Mouse (Mus musculus): ENCODE results near the gene Kctd6.

Gene Kctd6

GRCm38 (mm10) chr14:8213803-8214224 lies at the start of gene Kctd6:
Gene Kctd6, plus strand, starts transcription at chr14:8214140.
- DNase-seq (ENCODE audit: low spot score in 2 of 2) = peak; percentile 95 to 99

- no peak for DNase-seq (ENCODE audit: low spot score in 2 of 2)
These were observed 49.5 kb upstream of the Kctd6 start for GRCm38 (mm10) chr14:8164463-8164862.

- DNase-seq (ENCODE audit: low spot score in 2 of 2) = peak; percentile 98 to 99
These were observed 41.2 kb upstream of the Kctd6 start, which contains the start of gene Pdhb for GRCm38 (mm10) chr14:8172507-8173410. Gene Pdhb, minus strand, starts transcription at chr14:8173025.

DNA sequence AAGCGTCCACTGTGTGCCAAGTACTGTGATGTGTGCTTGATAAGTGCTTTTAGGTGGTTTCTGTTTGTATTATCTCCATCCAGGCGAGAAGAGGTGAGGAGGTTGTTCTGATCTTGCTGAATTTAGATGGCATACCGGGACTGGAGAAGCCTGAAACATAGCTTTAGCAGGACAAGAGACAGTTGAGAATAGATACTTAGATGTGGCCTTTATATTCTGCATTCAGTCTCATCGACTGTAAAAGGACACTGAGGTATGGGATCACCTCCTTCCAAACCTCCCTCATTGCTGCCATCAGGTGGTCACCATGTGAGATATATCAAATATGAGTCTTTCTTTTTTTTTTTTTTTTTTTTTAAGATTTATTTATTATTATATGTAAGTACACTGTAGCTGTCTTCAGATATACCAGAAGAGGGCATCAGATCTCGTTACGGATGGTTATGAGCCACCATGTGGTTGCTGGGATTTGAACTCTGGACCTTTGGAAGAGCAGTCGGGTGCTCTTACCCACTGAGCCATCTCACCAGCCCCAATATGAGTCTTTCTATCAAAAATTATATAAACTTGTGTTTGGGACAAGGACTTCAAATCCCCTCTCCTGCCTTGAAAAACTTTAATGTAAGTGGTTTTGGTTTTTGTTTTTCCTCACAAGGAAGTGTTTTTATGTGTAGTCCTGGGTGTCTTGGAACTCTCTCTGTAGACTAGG lies 40.2 kb upstream of the Kctd6 start:
- DNase-seq (ENCODE audit: low spot score in 2 of 2) = peak; percentile 7 to 36

DNA sequence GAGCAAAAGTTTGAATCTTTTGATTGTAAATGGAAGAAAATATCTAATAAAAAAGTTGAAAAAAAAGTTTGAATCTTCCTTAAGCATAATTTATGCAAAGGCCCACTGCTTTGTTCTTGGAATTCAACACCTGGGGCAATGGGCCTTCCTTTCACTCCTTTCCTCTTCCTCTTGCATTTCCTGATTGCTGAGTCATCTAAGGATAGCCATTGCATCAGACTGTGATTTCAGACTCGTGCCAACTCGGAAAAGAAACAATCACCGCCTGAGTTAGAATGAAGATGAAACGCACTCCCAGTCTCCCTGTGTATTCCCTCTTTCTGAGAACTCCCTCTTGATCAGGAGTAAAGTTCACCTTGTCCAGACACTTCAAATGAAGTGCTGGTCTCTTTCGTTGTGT lies 39.3 kb upstream of the Kctd6 start:
- DNase-seq (ENCODE audit: low spot score in 2 of 2) = no peak

DNA sequence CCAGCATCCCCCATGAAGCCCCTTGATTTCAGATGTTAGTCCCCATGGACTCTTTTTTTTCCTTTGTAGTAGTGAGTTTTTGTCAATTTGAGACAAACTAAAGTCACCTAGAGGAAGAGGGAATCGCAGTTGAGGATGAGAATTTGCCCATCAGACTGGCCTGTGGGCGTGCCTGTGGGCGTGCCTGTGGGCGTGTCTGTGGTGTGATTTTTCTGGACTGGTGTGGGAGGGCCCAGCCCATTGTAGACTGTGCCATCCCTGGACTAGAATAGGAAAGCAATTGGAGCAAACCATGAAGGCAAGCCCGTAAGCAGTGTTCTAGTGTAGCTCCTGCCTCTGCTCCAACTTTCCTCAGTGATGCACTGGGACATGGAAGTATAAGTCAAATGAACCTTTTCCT lies 37.7 kb upstream of the Kctd6 start:
- DNase-seq (ENCODE audit: low spot score in 2 of 2) = no peak

DNA sequence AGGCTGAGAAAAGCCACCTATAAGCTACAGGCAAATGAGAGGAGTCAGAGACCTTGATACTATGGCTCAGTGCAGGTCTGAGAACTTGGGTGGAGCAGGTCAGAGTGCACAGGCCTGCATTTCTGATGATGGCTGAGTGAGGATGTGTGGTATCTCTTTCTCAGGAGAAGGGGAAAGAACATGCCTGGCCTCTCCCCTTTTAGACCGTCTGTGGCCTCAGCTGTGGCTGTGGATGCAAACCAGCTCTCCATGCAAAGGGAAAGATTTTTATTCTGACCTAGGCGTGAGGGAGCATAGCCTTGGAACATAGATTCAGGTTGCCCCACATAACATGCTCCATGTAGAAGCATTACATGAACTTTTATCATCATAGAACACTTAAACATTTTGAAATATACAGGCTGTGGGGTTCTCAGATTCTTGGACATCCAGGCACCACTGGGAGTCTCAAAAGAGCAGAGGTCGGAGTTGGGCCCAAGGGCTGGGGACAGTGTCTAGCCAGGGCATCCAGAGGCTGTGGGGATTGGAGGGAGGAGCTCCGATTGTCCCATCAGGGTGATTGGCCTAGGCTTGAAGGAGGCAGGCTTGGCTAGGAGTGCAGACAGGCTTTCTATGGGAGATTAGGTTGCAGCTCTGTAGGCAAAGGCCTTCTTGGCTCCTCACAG lies 33.4 kb upstream of the Kctd6 start:
- no peak for DNase-seq (ENCODE audit: low spot score in 2 of 2)

- DNase-seq (ENCODE audit: low spot score in 2 of 2) = peak in 1 of 2 experiments; percentile 12
These were observed 30.6 kb upstream of the Kctd6 start for GRCm38 (mm10) chr14:8183330-8183729.

- DNase-seq (ENCODE audit: low spot score in 2 of 2) = no peak
These were observed 27.5 kb upstream of the Kctd6 start for GRCm38 (mm10) chr14:8186278-8187045.

DNA sequence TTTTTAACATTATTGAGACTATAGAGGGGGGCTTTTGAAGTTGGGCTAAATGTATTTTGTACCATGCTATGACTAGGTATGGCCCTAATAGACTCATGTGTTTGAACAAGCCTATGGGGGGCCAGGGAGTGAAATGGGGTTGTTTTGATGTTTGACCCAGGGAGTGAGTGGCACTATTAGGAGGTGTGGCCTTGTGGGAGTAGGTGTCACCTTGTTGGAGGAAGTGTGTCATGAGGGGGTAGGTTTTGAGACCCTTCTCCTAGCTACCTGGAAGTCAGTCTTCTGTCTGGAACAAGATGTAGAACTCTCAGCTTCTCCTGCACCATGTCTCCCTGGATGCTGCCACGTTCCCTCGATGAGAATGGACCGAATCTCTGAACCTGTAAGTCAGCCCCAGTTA lies 23.4 kb upstream of the Kctd6 start:
- DNase-seq (ENCODE audit: low spot score in 2 of 2) = no peak

GRCm38 (mm10) chr14:8191331-8191965 lies 22.5 kb upstream of the Kctd6 start:
- no peak for DNase-seq (ENCODE audit: low spot score in 2 of 2)

DNA sequence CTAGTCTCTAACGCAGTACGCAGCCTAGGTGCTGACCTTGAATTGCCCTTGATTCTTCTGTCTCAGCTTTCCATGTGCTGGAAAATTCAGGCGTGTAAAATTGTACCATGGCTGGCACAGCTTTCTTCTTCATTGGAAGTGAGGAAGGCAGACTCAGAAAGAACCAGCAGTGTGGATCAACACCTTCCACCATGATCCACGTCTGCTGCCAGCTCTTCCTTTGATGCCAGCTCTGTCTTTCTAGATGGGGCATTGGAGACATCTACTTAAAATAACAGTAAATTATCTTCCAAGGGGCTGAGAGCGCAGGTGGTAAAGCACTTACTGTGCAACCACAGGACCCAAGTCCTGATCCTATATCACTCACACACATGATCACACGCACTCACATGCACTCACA lies 21.2 kb upstream of the Kctd6 start:
- DNase-seq (ENCODE audit: low spot score in 2 of 2) = no peak

DNA sequence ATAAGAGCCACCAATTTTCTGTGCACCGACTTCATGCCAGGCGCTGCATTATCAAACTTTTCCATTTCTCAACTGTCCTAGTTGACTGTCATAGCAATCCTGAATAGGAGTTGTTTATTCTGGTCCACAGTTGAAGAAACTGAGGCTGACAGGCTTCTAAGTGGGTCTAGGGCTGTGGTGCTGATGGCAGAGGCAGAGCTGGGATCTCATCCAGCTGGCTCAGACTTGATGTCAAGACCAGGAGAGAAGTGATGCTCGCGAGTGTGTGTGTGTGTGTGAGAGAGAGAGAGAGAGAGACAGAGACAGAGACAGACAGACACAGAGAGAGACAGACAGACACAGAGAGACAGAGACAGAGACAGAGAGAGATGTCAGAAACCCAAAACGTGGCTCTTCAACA lies 13.2 kb upstream of the Kctd6 start:
- no peak for DNase-seq (ENCODE audit: low spot score in 2 of 2)

- no peak for DNase-seq (ENCODE audit: low spot score in 2 of 2)
These were observed 12.2 kb upstream of the Kctd6 start for GRCm38 (mm10) chr14:8201715-8202114.

GRCm38 (mm10) chr14:8206179-8206910 lies 7.6 kb upstream of the Kctd6 start:
- DNase-seq (ENCODE audit: low spot score in 2 of 2) = no peak

DNA sequence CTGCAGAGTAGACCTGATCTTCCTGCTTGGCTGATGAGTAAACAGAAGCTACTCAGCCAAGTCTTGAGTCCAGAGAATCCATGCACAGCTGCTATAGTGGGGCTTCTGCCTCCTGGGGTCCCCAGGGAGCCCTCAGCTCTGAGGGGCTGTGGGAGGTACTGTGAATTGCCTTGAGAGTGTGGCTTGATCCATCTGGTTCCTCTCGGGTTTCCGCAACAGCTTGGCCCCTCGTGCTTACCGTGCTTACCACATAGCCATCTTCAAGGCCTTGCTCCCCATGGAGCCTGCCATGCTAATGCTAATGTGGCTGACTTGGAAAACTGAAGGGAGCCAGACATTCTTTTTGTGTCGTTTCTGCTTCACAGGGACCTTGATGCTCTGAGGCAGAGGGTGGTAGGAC lies 6.8 kb upstream of the Kctd6 start:
- no peak for DNase-seq (ENCODE audit: low spot score in 2 of 2)

- DNase-seq (ENCODE audit: low spot score in 2 of 2) = no peak
These were observed 6.4 kb upstream of the Kctd6 start for GRCm38 (mm10) chr14:8207543-8207942.

DNA sequence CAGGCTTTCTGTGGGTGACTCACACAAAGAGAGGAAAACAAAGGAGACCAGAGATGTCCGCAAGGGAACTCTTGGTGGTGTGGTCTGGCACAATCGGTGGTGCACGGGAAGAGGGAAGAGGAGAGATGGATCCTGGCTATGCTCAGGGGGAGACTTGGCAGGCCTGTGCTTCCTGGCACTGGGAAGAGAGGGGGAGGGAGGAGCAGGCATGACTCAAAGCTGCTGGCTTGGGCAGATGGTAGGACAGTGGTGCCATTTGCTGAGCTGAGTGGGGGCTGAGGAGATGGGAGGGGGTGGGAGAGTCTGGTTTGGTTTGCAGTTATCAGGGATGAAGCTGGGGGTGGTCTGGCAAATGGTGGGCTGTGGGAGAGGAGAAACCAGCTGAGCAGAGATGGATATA lies 5.1 kb upstream of the Kctd6 start:
- DNase-seq (ENCODE audit: low spot score in 2 of 2) = no peak

DNA sequence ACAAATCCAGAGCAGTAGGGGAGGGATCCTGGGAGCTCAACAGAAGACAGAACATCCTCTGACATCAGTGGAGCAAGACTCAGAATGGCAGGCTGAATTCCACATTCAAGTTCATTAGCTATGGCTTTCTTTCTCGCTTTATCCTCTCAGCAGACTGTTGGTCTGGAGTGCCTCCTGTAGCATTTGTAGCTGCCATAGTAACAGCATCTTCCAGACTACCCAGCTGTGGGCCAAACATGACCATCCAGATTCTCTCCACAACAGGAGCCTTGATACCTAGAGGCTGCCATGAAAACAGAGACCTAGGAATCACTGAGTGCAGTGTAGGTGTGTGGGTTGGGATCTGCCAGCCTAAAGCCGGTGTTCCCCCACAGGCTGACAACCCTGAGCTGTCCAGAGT lies 4.0 kb upstream of the Kctd6 start:
- DNase-seq (ENCODE audit: low spot score in 2 of 2) = no peak

- DNase-seq (ENCODE audit: low spot score in 2 of 2) = no peak
These were observed 944 bp upstream of the Kctd6 start for GRCm38 (mm10) chr14:8212996-8213395.

Data from thymus, postnatal 10 days (tissue).